Mouse (Mus musculus) lung, embryonic 16.5 days (tissue): ENCODE measurements around the gene Atp6v0d1. TPM values are rescaled to one million over a fixed set of nuclear protein-coding genes. Genes with fewer than 3 reads are reported as not detected.
A peak's percentile ranks its signal among the peaks of the same experiment; 100 is the strongest.

Experiments used
- ATAC-seq: fragments of 200-750 bp; cut with Nextera tagmentation; 2 replicates; pipeline ENCODE4 v1.8.0; 2017; ENCODE audit warnings: low read depth, mild to moderate bottlenecking, moderate library complexity
- H3K27ac ChIP-seq: fragments of 300-500 bp; sonication (generic); 2 replicates; pipeline ENCODE4 v1.5.1; 2014; ENCODE audit warnings: mild to moderate bottlenecking, control low read depth, low read length
- H3K27me3 ChIP-seq: fragments of 300-500 bp; sonication (generic); 2 replicates; pipeline ENCODE4 v1.6.1; 2014; ENCODE audit warnings: low read depth, low read length, mixed read lengths; ENCODE audit not compliant: control insufficient read depth, insufficient read depth
- H3K36me3 ChIP-seq: fragments of 300-500 bp; sonication (generic); 2 replicates; pipeline ENCODE4 v1.6.1; 2014; ENCODE audit warnings: low read length; ENCODE audit not compliant: control insufficient read depth, insufficient read depth
- H3K4me1 ChIP-seq: fragments of 300-500 bp; sonication (generic); replicated peaks from 2 replicates; pipeline ENCODE4 v1.6.1; 2014; ENCODE audit warnings: low read length, mixed read lengths; ENCODE audit not compliant: control insufficient read depth, insufficient read depth
- H3K4me2 ChIP-seq: fragments of 300-500 bp; sonication (generic); 2 replicates; pipeline ENCODE4 v1.6.1; 2014; ENCODE audit warnings: low read depth, low read length, control low read depth
- H3K4me3 ChIP-seq: fragments of 300-500 bp; sonication (generic); 2 replicates; pipeline ENCODE4 v1.5.1; 2014; ENCODE audit warnings: mild to moderate bottlenecking, low read length, control low read depth
- H3K9ac ChIP-seq: fragments of 300-500 bp; sonication (generic); 2 replicates; pipeline ENCODE4 v1.6.1; 2014; ENCODE audit warnings: low read length, control low read depth
- H3K9me3 ChIP-seq: fragments of 300-500 bp; sonication (generic); 2 replicates; pipeline ENCODE4 v1.6.1; 2016; ENCODE audit warnings: low read length; ENCODE audit not compliant: control insufficient read depth
- WGBS: fragments of 180-500 bp; shearing (Covaris S2); extraction: QIAGEN DNeasy Blood & Tissue Kit; methylation state at CpG from one replicate; pipeline ENCODE4 v1.1.7; 2014; 5-methylcytosine and 5-hydroxymethylcytosine counted together
- polyA plus RNA-seq: library from polyadenylated mRNA; unstranded; fragments of >200 nt; fragmentation: Nextera tagmentation; extraction: Ambion mirVana; gene quantifications from 2 replicates; pipeline ENCODE4 v1.2.1, GENCODE M21; 2015

Gene Atp6v0d1
- polyA plus RNA-seq, 1 experiment from 2014 or later: 87.3 TPM

DNA sequence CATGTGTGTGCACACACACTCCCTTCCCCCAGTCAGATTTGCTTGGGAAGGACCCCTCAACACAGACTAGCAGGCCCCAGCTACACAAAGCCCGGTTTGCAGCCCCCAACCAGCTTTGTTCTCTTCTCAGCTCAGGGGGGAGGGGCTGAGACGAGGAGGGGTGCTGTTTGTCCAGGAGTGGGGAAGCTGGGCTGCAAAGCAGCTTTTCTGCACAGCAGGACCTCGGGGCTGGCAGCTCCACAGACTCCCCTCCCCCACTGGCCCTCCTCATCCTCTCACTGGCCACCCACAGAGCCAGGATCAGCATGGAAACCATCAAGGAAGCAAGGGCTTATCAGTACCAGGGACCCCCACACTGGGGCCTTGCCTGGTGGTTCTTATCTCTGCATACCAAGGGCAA, 44.8 kb downstream of the Atp6v0d1 start:
- Histone ChIP-seq H3K27ac (no peak overlapping the region), H3K27me3 (no peaks in the 10 kb centered on the region), H3K9ac (no peak overlapping the region; the same call in 1 of the 2 replicates), H3K9me3 (no peaks in the 10 kb centered on the region), H3K4me3 (no peak overlapping the region), H3K4me1 (peaks cover 36% of the 10 kb centered on the region), H3K36me3 (peaks cover 6% of the 10 kb centered on the region; the same call in 1 of the 2 replicates), H3K4me2 (no peak overlapping the region)
- ATAC-seq: no peak
- WGBS: 10% methylated on average over 3 of the region's 3 CpGs

GRCm38 (mm10) chr8:105520521-105520920, 45.3 kb downstream of the Atp6v0d1 start:
- Histone ChIP-seq H3K27ac (no peak overlapping the region), H3K4me1 (peaks cover 37% of the 10 kb centered on the region)

DNA sequence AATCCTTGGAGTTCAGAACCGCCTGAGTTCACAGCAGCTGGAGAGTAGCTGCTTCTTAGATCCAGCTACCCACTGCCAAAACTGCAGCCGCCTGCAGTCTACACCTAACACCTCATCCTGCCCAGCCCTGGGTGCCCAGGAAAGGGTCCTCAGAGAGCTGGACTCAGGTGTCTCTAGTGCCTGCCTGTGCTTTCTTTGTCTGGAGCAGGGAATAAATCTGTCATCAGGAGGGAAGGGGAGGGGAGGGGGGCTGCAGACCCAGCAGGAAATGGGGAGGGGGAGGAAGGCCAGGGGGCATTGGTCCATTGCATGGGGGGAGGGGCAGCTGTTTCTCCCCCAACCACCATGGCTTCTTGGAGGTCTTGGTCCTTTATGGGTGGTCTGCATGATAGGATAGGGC, 46.3 kb downstream of the Atp6v0d1 start:
- WGBS: 3% methylated on average over 2 of the region's 2 CpGs
- peak overlapping the region; percentile 70 for H3K9ac ChIP-seq
- peak overlapping the region; percentile 99 for H3K4me2 ChIP-seq
- H3K9me3 ChIP-seq: no peaks in the 10 kb centered on the region
- no peak for ATAC-seq
- peak overlapping the region; percentile 60; the same call in 1 of the 2 replicates for H3K4me3 ChIP-seq
- no peaks in the 10 kb centered on the region for H3K27me3 ChIP-seq
- H3K36me3 ChIP-seq: no peaks in the 10 kb centered on the region
- H3K27ac ChIP-seq: no peak overlapping the region
- peaks cover 37% of the 10 kb centered on the region for H3K4me1 ChIP-seq

More at GRCm38 (mm10) chr8:105520521-105520920, 45.3 kb downstream of the Atp6v0d1 start:
- Histone ChIP-seq H3K27me3 (no peaks in the 10 kb centered on the region), H3K36me3 (peaks cover 6% of the 10 kb centered on the region; the same call in 1 of the 2 replicates), H3K9me3 (no peaks in the 10 kb centered on the region), H3K4me3 (no peak overlapping the region), H3K9ac (no peak overlapping the region), H3K4me2 (no peak overlapping the region)
- ATAC-seq: no peak
- WGBS: 20% methylated on average over 5 of the region's 5 CpGs

GRCm38 (mm10) chr8:105518436-105519313, 47.2 kb downstream of the Atp6v0d1 start, which contains the start of gene Hsd11b2:
Gene Hsd11b2, plus strand, starts transcription at chr8:105518755.
- no peaks in the 10 kb centered on the region for H3K9me3 ChIP-seq
- peak within 1 kb of the TSS; percentile 70 for H3K9ac ChIP-seq
- peak within 1 kb of the TSS; percentile 99 for H3K4me2 ChIP-seq
- H3K4me3 ChIP-seq: peak within 1 kb of the TSS; percentile 60
- peak within 1 kb of the TSS; percentile 53 for H3K27ac ChIP-seq
- ATAC-seq: peak; percentile 67
- under 1% methylated on average over 61 of the region's 68 CpGs for WGBS
- H3K27me3 ChIP-seq: no peaks in the 10 kb centered on the region
- H3K36me3 ChIP-seq: no peaks in the 10 kb centered on the region
- peaks cover 37% of the 10 kb centered on the region for H3K4me1 ChIP-seq

- Histone ChIP-seq H3K4me2 (no peak overlapping the region), H3K4me1 (peaks cover 37% of the 10 kb centered on the region), H3K27ac (no peak overlapping the region), H3K9me3 (no peaks in the 10 kb centered on the region), H3K9ac (no peak overlapping the region), H3K36me3 (no peaks in the 10 kb centered on the region), H3K27me3 (no peaks in the 10 kb centered on the region), H3K4me3 (no peak overlapping the region)
- WGBS: 18% methylated on average over 8 of the region's 8 CpGs
- no peak for ATAC-seq
Observed at GRCm38 (mm10) chr8:105517346-105517745, 48.5 kb downstream of the Atp6v0d1 start.

- peak; percentile 53 for ATAC-seq
- H3K4me3 ChIP-seq: peak overlapping the region; percentile 17; the same call in 1 of the 2 replicates
Observed at GRCm38 (mm10) chr8:105516018-105516645, 49.7 kb downstream of the Atp6v0d1 start.

GRCm38 (mm10) chr8:105514656-105515055, 51.2 kb downstream of the Atp6v0d1 start:
- H3K4me1 ChIP-seq: peaks cover 40% of the 10 kb centered on the region
- 54% methylated on average over 5 of the region's 5 CpGs for WGBS
- H3K27me3 ChIP-seq: no peaks in the 10 kb centered on the region
- H3K9me3 ChIP-seq: no peaks in the 10 kb centered on the region
- no peaks in the 10 kb centered on the region for H3K36me3 ChIP-seq
- H3K4me2 ChIP-seq: no peak overlapping the region
- no peak overlapping the region for H3K4me3 ChIP-seq
- H3K9ac ChIP-seq: no peak overlapping the region
- no peak overlapping the region for H3K27ac ChIP-seq
- no peak for ATAC-seq

More at GRCm38 (mm10) chr8:105516018-105516645, 49.7 kb downstream of the Atp6v0d1 start:
- H3K9ac ChIP-seq: peak overlapping the region; percentile 37
- H3K36me3 ChIP-seq: no peaks in the 10 kb centered on the region
- H3K4me1 ChIP-seq: peaks cover 35% of the 10 kb centered on the region
- WGBS: 11% methylated on average over 12 of the region's 12 CpGs
- H3K27me3 ChIP-seq: no peaks in the 10 kb centered on the region
- no peaks in the 10 kb centered on the region for H3K9me3 ChIP-seq
- peak overlapping the region; percentile 53 for H3K4me2 ChIP-seq
- no peak overlapping the region for H3K27ac ChIP-seq

DNA sequence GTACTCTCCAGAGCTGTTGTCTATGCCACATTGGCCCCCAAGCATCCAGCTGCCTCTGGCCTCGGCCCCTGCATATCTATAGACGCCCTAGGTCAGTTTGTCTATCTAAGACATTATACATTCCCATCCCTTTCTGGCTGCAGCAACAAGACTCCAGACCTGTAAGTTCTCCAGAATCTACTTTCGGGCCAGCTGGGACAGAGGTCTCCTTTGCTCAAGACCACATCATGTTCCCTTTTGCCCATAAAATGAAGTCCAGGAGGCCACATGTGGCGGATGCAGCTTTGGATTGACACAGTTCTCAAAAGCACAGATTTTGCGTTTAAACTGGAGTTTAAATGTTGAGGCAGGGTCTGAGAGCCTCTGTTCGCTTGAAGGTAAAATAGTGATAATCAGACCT, 51.7 kb downstream of the Atp6v0d1 start:
- WGBS: 86% methylated on average over 6 of the region's 6 CpGs

More for the DNA sequence above, 51.7 kb downstream of the Atp6v0d1 start:
- ATAC-seq: no peak
- no peak overlapping the region for H3K9ac ChIP-seq
- H3K4me3 ChIP-seq: no peak overlapping the region
- no peaks in the 10 kb centered on the region for H3K27me3 ChIP-seq
- no peak overlapping the region for H3K27ac ChIP-seq
- no peaks in the 10 kb centered on the region for H3K36me3 ChIP-seq
- H3K9me3 ChIP-seq: no peaks in the 10 kb centered on the region
- no peak overlapping the region for H3K4me2 ChIP-seq
- peaks cover 38% of the 10 kb centered on the region for H3K4me1 ChIP-seq
